Mouse (Mus musculus): ENCODE measurements at regions not wholly inside any gene's neighbourhood (a gene's known extent, or its start where the extent isn't known, plus 50 kb on each side); places are given as distances from the start of the nearest gene placed in this dataset.

DNA sequence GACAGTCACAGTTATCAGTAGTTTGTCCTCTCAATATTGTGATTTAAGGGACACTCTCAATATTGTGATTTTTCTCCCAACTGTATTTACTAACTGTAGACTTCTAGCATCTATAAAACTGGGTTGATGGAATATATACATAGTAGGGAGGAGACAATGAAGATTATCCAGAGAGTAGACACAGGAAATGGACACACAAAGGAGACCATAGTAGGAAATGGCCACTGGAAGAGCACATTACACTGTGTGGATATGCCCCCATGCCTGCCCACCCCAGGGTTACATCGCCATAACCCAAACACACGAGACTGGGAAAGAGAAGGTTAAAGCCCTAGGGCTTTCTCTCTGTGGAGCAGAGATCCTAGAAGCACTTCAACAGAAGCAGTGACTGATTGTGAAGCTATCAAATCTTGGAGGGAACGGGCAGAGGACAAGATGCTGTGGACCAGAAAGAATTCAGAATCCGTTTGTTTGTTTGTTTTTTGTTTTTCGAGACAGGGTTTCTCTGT is 71.0 kb upstream of the Cpm start:
- TF ChIP-seq EP300 (optimal IDR thresholded peaks at IDR 0.05): no peak
- no peak for TF ChIP-seq CTCF (IDR thresholded peaks at IDR 0.05; ENCODE audit: low read depth)
- Histone ChIP-seq H3K9ac (ENCODE audit: low read length) (no peak overlapping the region), H3K4me1 (replicated peaks; ENCODE audit: control insufficient read depth, insufficient read depth) (no peaks in the 10 kb centered on the region), H3K4me3 (ENCODE audit: low read depth, low read length) (no peak overlapping the region), H3K27ac (replicated peaks) (no peak overlapping the region), H3K27me3 (ENCODE audit: control insufficient read depth, insufficient read depth, low read length) (no peaks in the 10 kb centered on the region), H3K36me3 (ENCODE audit: control insufficient read depth, insufficient read depth, low read length) (no peaks in the 10 kb centered on the region), H3K4me2 (replicated peaks; ENCODE audit: low read depth) (no peak overlapping the region), H3K9me3 (ENCODE audit: control insufficient read depth, low read length) (no peaks in the 10 kb centered on the region)
- 85% methylated on average over 5 of the region's 5 CpGs for WGBS
- DNase-seq (ENCODE audit: low spot score) (no peak), ATAC-seq (ENCODE audit: low FRiP score, low TSS enrichment) (no peak)

GRCm38 (mm10) chr10:117557666-117558065 is 71.6 kb upstream of the Cpm start:
- WGBS: 91% methylated on average over 1 of the region's 1 CpGs
- ATAC-seq (ENCODE audit: low FRiP score, low TSS enrichment) (no peak), DNase-seq (ENCODE audit: low spot score) (no peak)

DNA sequence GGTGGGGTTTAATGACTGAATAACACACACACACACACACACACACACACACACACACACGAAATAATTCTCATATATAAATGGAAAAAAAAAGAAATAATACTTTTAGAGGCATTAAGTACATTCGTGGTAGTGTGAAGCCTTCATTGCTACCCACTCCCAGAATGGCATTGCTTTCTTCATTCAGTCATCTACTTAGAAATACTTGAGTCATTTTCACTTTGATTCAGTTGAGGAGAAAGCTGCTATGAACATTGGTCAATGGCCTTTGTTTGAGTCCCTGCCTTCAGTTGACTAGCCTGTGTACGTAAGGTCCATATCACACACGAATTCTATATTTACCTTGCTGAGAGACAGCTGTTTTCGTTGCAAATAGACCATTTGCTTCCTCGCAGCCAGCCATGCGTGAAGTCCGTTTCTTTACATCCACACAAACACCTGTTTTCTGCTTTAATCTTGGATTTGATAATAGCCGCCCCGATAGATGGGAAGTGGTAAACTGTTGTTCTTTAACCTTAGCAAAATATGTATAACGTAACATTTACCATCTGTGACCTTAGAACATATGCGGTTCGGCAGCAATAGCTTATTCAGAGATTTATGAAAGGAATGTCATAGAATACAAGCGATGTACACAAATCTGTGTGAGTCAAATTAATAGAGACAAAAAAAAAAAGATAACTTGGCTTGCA is 72.3 kb upstream of the Cpm start:
- H3K27ac ChIP-seq (replicated peaks): no peak overlapping the region
- H3K27me3 ChIP-seq (ENCODE audit: control insufficient read depth, insufficient read depth, low read length): no peaks in the 10 kb centered on the region
- H3K36me3 ChIP-seq (ENCODE audit: control insufficient read depth, insufficient read depth, low read length): no peaks in the 10 kb centered on the region
- no peak overlapping the region for H3K9ac ChIP-seq (ENCODE audit: low read length)
- H3K4me1 ChIP-seq (replicated peaks; ENCODE audit: control insufficient read depth, insufficient read depth): no peaks in the 10 kb centered on the region
- ATAC-seq (ENCODE audit: low FRiP score, low TSS enrichment): 0 out of 2 replicates have a peak, but pooled peaks have one; percentile 42
- WGBS: 52% methylated on average over 14 of the region's 14 CpGs
- peak overlapping the region; percentile 20; the same call in 1 of the 2 replicates for H3K4me2 ChIP-seq (replicated peaks; ENCODE audit: low read depth)
- TF ChIP-seq EP300 (optimal IDR thresholded peaks at IDR 0.05): no peak
- TF ChIP-seq CTCF (IDR thresholded peaks at IDR 0.05; ENCODE audit: low read depth): no peak
- no peaks in the 10 kb centered on the region for H3K9me3 ChIP-seq (ENCODE audit: control insufficient read depth, low read length)
- no peak for DNase-seq (ENCODE audit: low spot score)
- H3K4me3 ChIP-seq (ENCODE audit: low read depth, low read length): no peak overlapping the region

More at GRCm38 (mm10) chr10:117557666-117558065, 71.6 kb upstream of the Cpm start:
- H3K4me1 ChIP-seq (replicated peaks; ENCODE audit: control insufficient read depth, insufficient read depth): no peaks in the 10 kb centered on the region
- H3K9me3 ChIP-seq (ENCODE audit: control insufficient read depth, low read length): no peaks in the 10 kb centered on the region
- no peaks in the 10 kb centered on the region for H3K36me3 ChIP-seq (ENCODE audit: control insufficient read depth, insufficient read depth, low read length)
- H3K27ac ChIP-seq (replicated peaks): no peak overlapping the region
- no peak overlapping the region for H3K4me2 ChIP-seq (replicated peaks; ENCODE audit: low read depth)
- H3K27me3 ChIP-seq (ENCODE audit: control insufficient read depth, insufficient read depth, low read length): no peaks in the 10 kb centered on the region
- no peak for TF ChIP-seq CTCF (IDR thresholded peaks at IDR 0.05; ENCODE audit: low read depth)
- TF ChIP-seq EP300 (optimal IDR thresholded peaks at IDR 0.05): no peak
- H3K4me3 ChIP-seq (ENCODE audit: low read depth, low read length): no peak overlapping the region
- no peak overlapping the region for H3K9ac ChIP-seq (ENCODE audit: low read length)

- WGBS: 24% methylated on average over 15 of the region's 15 CpGs
These were observed 73.1 kb upstream of the Cpm start for GRCm38 (mm10) chr10:117556027-117556789.

DNA sequence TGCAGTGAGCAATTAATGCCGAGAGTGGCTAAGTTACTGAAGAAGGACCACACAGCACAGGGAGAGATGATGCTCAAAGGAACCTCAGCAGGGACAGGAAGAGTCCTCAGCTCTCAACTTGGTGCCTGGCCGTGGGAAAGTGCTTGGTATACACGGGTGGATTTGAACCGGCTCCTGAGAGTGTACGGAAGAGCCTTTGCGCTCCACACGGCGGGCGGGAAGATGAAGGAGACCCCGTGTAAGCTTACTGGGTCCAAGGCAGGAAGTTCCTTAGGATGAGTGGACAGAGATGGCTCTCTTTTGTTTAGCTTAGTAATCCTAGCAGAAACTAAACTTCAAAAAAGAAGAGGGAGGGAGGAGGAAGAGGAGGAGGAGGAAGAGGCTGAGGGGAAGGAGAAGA is 73.8 kb upstream of the Cpm start:
- no peak overlapping the region for H3K4me2 ChIP-seq (replicated peaks; ENCODE audit: low read depth)
- no peak overlapping the region for H3K4me3 ChIP-seq (ENCODE audit: low read depth, low read length)
- no peaks in the 10 kb centered on the region for H3K36me3 ChIP-seq (ENCODE audit: control insufficient read depth, insufficient read depth, low read length)
- H3K27ac ChIP-seq (replicated peaks): no peak overlapping the region
- no peaks in the 10 kb centered on the region for H3K27me3 ChIP-seq (ENCODE audit: control insufficient read depth, insufficient read depth, low read length)
- ATAC-seq (ENCODE audit: low FRiP score, low TSS enrichment) (no peak), DNase-seq (ENCODE audit: low spot score) (no peak)
- H3K9me3 ChIP-seq (ENCODE audit: control insufficient read depth, low read length): no peaks in the 10 kb centered on the region
- 70% methylated on average over 10 of the region's 10 CpGs for WGBS
- H3K4me1 ChIP-seq (replicated peaks; ENCODE audit: control insufficient read depth, insufficient read depth): no peaks in the 10 kb centered on the region
- TF ChIP-seq CTCF (IDR thresholded peaks at IDR 0.05; ENCODE audit: low read depth) (no peak), EP300 (optimal IDR thresholded peaks at IDR 0.05) (no peak)
- H3K9ac ChIP-seq (ENCODE audit: low read length): no peak overlapping the region

More at GRCm38 (mm10) chr10:117556027-117556789, 73.1 kb upstream of the Cpm start:
- H3K4me2 ChIP-seq (replicated peaks; ENCODE audit: low read depth): peak overlapping the region; percentile 20; the same call in 1 of the 2 replicates
- no peaks in the 10 kb centered on the region for H3K9me3 ChIP-seq (ENCODE audit: control insufficient read depth, low read length)
- 0 out of 2 replicates have a peak overlapping the region, but pooled peaks have one; percentile 24 for H3K27ac ChIP-seq (replicated peaks)
- peak; percentile 56 for TF ChIP-seq CTCF (IDR thresholded peaks at IDR 0.05; ENCODE audit: low read depth)
- TF ChIP-seq EP300 (optimal IDR thresholded peaks at IDR 0.05): no peak
- H3K9ac ChIP-seq (ENCODE audit: low read length): no peak overlapping the region
- DNase-seq (ENCODE audit: low spot score): no peak
- H3K4me1 ChIP-seq (replicated peaks; ENCODE audit: control insufficient read depth, insufficient read depth): no peaks in the 10 kb centered on the region
- no peaks in the 10 kb centered on the region for H3K36me3 ChIP-seq (ENCODE audit: control insufficient read depth, insufficient read depth, low read length)
- no peak overlapping the region for H3K4me3 ChIP-seq (ENCODE audit: low read depth, low read length)
- H3K27me3 ChIP-seq (ENCODE audit: control insufficient read depth, insufficient read depth, low read length): no peaks in the 10 kb centered on the region
- no peak for ATAC-seq (ENCODE audit: low FRiP score, low TSS enrichment)
